Mouse (Mus musculus) erythroid progenitor cell, adult 5-6 weeks (primary cell): ENCODE measurements around the gene Ptgis. TPM values are rescaled to one million over a fixed set of nuclear protein-coding genes. Genes with fewer than 3 reads are reported as not detected.

Experiments
- total RNA-seq, 2 experiments: library from RNA; stranded (forward) in 1 of 2; stranded (reverse) in 1 of 2; fragments of 150-400 nt in 1 of 2; fragments of 186-747, 209-891 nt in 1 of 2; gene quantifications; 2 replicates each; pipeline versions ENCODE4 v1.2.3 to v1.2.4; 2015 to 2017; ENCODE audit warnings: low replicate concordance in 2 of 2

Ptgis gene
- total RNA-seq, 2 experiments from 2014 or later: not detected

Other genes starting within 250 kb of the Ptgis start
- gene Stau1, start 244.3 kb downstream of the Ptgis start, total RNA-seq (2015; ENCODE audit: low replicate concordance): 25.2 and 42.5 TPM in 2 replicates
- gene Stau1, start 244.3 kb downstream of the Ptgis start, total RNA-seq (2017; ENCODE audit: low replicate concordance): 47.6 and 55.7 TPM in 2 replicates
- 31.4 and 35.6 TPM in 2 replicates for gene Ddx27, start 225.4 kb downstream of the Ptgis start, total RNA-seq (2015; ENCODE audit: low replicate concordance)
- 44.6 and 49.5 TPM in 2 replicates for gene Ddx27, start 225.4 kb downstream of the Ptgis start, total RNA-seq (2017; ENCODE audit: low replicate concordance)
- gene Znfx1, start 177.6 kb downstream of the Ptgis start, total RNA-seq (2015; ENCODE audit: low replicate concordance): 44.0 and 51.2 TPM in 2 replicates
- 51.1 and 70.8 TPM in 2 replicates for gene Znfx1, start 177.6 kb downstream of the Ptgis start, total RNA-seq (2017; ENCODE audit: low replicate concordance)
- not detected in 2 replicates for gene Kcnb1, start 50.4 kb downstream of the Ptgis start, total RNA-seq (2015; ENCODE audit: low replicate concordance)
- not detected in 2 replicates for gene Kcnb1, start 50.4 kb downstream of the Ptgis start, total RNA-seq (2017; ENCODE audit: low replicate concordance)
- 4.7 and 7.5 TPM in 2 replicates for gene B4galt5, start 108.6 kb upstream of the Ptgis start, total RNA-seq (2015; ENCODE audit: low replicate concordance)
- 13.3 and 29.0 TPM in 2 replicates for gene B4galt5, start 108.6 kb upstream of the Ptgis start, total RNA-seq (2017; ENCODE audit: low replicate concordance)
- 49.0 and 56.6 TPM in 2 replicates for gene Slc9a8, start 181.1 kb upstream of the Ptgis start, total RNA-seq (2015; ENCODE audit: low replicate concordance)
- gene Slc9a8, start 181.1 kb upstream of the Ptgis start, total RNA-seq (2017; ENCODE audit: low replicate concordance): 37.7 and 38.0 TPM in 2 replicates